Mouse (Mus musculus) hindbrain, embryonic 15.5 days (tissue): ENCODE measurements around the gene Gramd4. TPM values are rescaled to one million over a fixed set of nuclear protein-coding genes. Genes with fewer than 3 reads are reported as not detected.
A peak's percentile ranks its signal among the peaks of the same experiment; 100 is the strongest.

Source experiments
- ATAC-seq: fragments of 200-750 bp; cut with Nextera tagmentation; 2 replicates; pipeline ENCODE4 v1.8.0; 2017; ENCODE audit warnings: low read depth, moderate number of reproducible peaks, moderate TSS enrichment; ENCODE audit not compliant: low FRiP score
- H3K27ac ChIP-seq: fragments of 300-500 bp; sonication (generic); replicated peaks from 2 replicates; pipeline ENCODE4 v1.5.1; 2015; ENCODE audit warnings: mild to moderate bottlenecking, inconsistent platforms
- H3K27me3 ChIP-seq: fragments of 300-500 bp; sonication (generic); 2 replicates; pipeline ENCODE4 v1.6.1; 2015; ENCODE audit warnings: control low read depth, inconsistent platforms
- H3K36me3 ChIP-seq: fragments of 300-500 bp; sonication (generic); 2 replicates; pipeline ENCODE4 v1.6.1; 2015; ENCODE audit warnings: control low read depth, inconsistent platforms
- H3K4me1 ChIP-seq: fragments of 300-500 bp; sonication (generic); replicated peaks from 2 replicates; pipeline ENCODE4 v1.6.1; 2015; ENCODE audit warnings: control low read depth, inconsistent platforms
- H3K4me2 ChIP-seq: fragments of 300-500 bp; sonication (generic); 2 replicates; pipeline ENCODE4 v1.6.1; 2015; ENCODE audit warnings: moderate library complexity, mild to moderate bottlenecking, inconsistent platforms
- H3K4me3 ChIP-seq: fragments of 300-500 bp; sonication (generic); 2 replicates; pipeline ENCODE4 v1.5.1; 2015; ENCODE audit warnings: mild to moderate bottlenecking, inconsistent platforms
- H3K9ac ChIP-seq: fragments of 300-500 bp; sonication (generic); 2 replicates; pipeline ENCODE4 v1.6.1; 2015; ENCODE audit warnings: inconsistent platforms
- H3K9me3 ChIP-seq: fragments of 300-500 bp; sonication (generic); 2 replicates; pipeline ENCODE4 v1.6.1; 2016; ENCODE audit warnings: control low read depth, inconsistent platforms
- WGBS: fragments of 180-500 bp; shearing (Covaris S2); methylation state at CpG from one replicate; pipeline ENCODE4 v1.1.7; 2015; 5-methylcytosine and 5-hydroxymethylcytosine counted together
- polyA plus RNA-seq: library from polyadenylated mRNA; unstranded; fragments of >200 nt; fragmentation: Nextera tagmentation; extraction: Ambion mirVana; gene quantifications from 2 replicates; pipeline ENCODE4 v1.2.1, GENCODE M21; 2015

The Gramd4 gene
- polyA plus RNA-seq, 1 experiment from 2014 or later: 33.4 TPM

- H3K4me2 ChIP-seq: peak overlapping the region; percentile 2; the same call in 1 of the 2 replicates
- peak overlapping the region; percentile 84 for H3K27ac ChIP-seq
- WGBS: 9% methylated on average over 10 of the region's 10 CpGs
- H3K9ac ChIP-seq: no peak overlapping the region
- H3K36me3 ChIP-seq: no peaks in the 10 kb centered on the region
- H3K4me3 ChIP-seq: no peak overlapping the region
- no peaks in the 10 kb centered on the region for H3K9me3 ChIP-seq
- H3K4me1 ChIP-seq: peaks cover 66% of the 10 kb centered on the region
- H3K27me3 ChIP-seq: no peaks in the 10 kb centered on the region
- peak; percentile 63 for ATAC-seq
Observed at GRCm38 (mm10) chr15:86112707-86113341, 55.3 kb downstream of the Gramd4 start.

- H3K4me3 ChIP-seq: no peak overlapping the region
- H3K27me3 ChIP-seq: no peaks in the 10 kb centered on the region
- peak; percentile 20; the same call in 1 of the 2 replicates for ATAC-seq
- no peaks in the 10 kb centered on the region for H3K9me3 ChIP-seq
- WGBS: 8% methylated on average over 9 of the region's 9 CpGs
- no peak overlapping the region for H3K9ac ChIP-seq
- H3K27ac ChIP-seq: peak overlapping the region; percentile 84
- H3K4me2 ChIP-seq: peak overlapping the region; percentile 2; the same call in 1 of the 2 replicates
- H3K36me3 ChIP-seq: peaks cover under 1% of the 10 kb centered on the region; the same call in 1 of the 2 replicates
- peaks cover 67% of the 10 kb centered on the region for H3K4me1 ChIP-seq
Observed at GRCm38 (mm10) chr15:86113342-86113710, 55.8 kb downstream of the Gramd4 start.

- H3K27ac ChIP-seq: no peak overlapping the region
- no peaks in the 10 kb centered on the region for H3K9me3 ChIP-seq
- no peaks in the 10 kb centered on the region for H3K27me3 ChIP-seq
- no peak overlapping the region for H3K9ac ChIP-seq
- WGBS: 74% methylated on average over 5 of the region's 5 CpGs
- peaks cover 43% of the 10 kb centered on the region for H3K4me1 ChIP-seq
- no peak for ATAC-seq
- H3K36me3 ChIP-seq: peaks cover 19% of the 10 kb centered on the region
- H3K4me3 ChIP-seq: no peak overlapping the region
- no peak overlapping the region for H3K4me2 ChIP-seq
Observed at GRCm38 (mm10) chr15:86116421-86116820, 58.9 kb downstream of the Gramd4 start.

GRCm38 (mm10) chr15:86117115-86118100, 59.9 kb downstream of the Gramd4 start:
- WGBS: 59% methylated on average over 15 of the region's 15 CpGs
- H3K9me3 ChIP-seq: no peaks in the 10 kb centered on the region
- H3K27ac ChIP-seq: no peak overlapping the region
- no peak overlapping the region for H3K4me3 ChIP-seq
- H3K4me2 ChIP-seq: no peak overlapping the region
- no peaks in the 10 kb centered on the region for H3K27me3 ChIP-seq
- no peak for ATAC-seq
- peaks cover 39% of the 10 kb centered on the region for H3K4me1 ChIP-seq
- H3K36me3 ChIP-seq: peaks cover 27% of the 10 kb centered on the region
- H3K9ac ChIP-seq: no peak overlapping the region

- 90% methylated on average over 7 of the region's 7 CpGs for WGBS
- H3K36me3 ChIP-seq: peaks cover 34% of the 10 kb centered on the region
Observed at GRCm38 (mm10) chr15:86119186-86119585, 61.7 kb downstream of the Gramd4 start.

DNA sequence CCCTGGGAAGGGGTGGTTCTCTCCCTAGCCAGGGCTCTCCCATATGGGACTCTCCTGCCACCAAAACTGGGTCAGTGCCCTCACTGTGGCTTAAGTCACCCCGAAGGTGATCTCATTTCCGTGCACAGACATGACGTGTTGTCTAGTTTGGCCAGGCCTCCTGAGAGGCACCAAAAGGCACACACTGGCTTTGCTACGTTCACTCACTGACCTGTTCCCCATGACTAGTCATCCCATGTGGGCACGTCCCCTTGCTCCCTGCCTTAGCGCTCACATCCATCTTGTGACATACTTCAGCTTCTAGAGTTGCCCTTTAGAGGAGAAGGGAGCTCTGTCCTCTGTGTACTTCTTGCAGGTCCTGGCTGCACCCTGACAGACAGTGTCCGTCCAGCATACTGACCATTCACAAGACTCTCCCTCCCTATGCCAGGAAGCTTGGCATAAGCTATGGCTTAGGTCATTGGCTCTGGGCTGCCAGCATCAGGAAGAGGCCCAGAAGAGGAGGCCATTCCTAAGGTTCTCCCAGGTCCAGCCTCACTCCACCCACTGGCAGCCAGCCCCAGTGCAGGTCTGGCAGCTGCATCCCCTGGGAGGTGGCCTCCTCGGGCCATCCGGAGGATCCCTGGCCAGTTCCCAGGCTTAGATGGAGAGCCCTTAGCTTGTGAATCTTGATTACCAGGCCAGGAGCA, 64.9 kb downstream of the Gramd4 start:
- Histone ChIP-seq H3K9ac (no peak overlapping the region), H3K4me3 (no peak overlapping the region), H3K4me2 (no peak overlapping the region), H3K9me3 (no peaks in the 10 kb centered on the region), H3K36me3 (peaks cover 51% of the 10 kb centered on the region), H3K27ac (no peak overlapping the region), H3K4me1 (peaks cover 9% of the 10 kb centered on the region; the same call in 1 of the 2 replicates), H3K27me3 (no peaks in the 10 kb centered on the region)
- ATAC-seq: no peak
- WGBS: 89% methylated on average over 9 of the region's 9 CpGs

More at GRCm38 (mm10) chr15:86119186-86119585, 61.7 kb downstream of the Gramd4 start:
- Histone ChIP-seq H3K4me1 (peaks cover 21% of the 10 kb centered on the region), H3K4me3 (no peak overlapping the region), H3K9ac (no peak overlapping the region), H3K27ac (no peak overlapping the region), H3K9me3 (no peaks in the 10 kb centered on the region), H3K27me3 (no peaks in the 10 kb centered on the region), H3K4me2 (no peak overlapping the region)
- ATAC-seq: no peak

GRCm38 (mm10) chr15:86123409-86123808, 65.9 kb downstream of the Gramd4 start:
- Histone ChIP-seq H3K4me3 (no peak overlapping the region), H3K4me1 (no peaks in the 10 kb centered on the region), H3K9me3 (no peaks in the 10 kb centered on the region), H3K4me2 (no peak overlapping the region), H3K36me3 (peaks cover 60% of the 10 kb centered on the region), H3K27me3 (no peaks in the 10 kb centered on the region), H3K27ac (no peak overlapping the region), H3K9ac (no peak overlapping the region)
- no peak for ATAC-seq
- 88% methylated on average over 4 of the region's 4 CpGs for WGBS

GRCm38 (mm10) chr15:86124359-86124758, 66.9 kb downstream of the Gramd4 start:
- Histone ChIP-seq H3K4me3 (no peak overlapping the region), H3K9ac (no peak overlapping the region), H3K27me3 (no peaks in the 10 kb centered on the region), H3K36me3 (peaks cover 64% of the 10 kb centered on the region), H3K4me1 (no peaks in the 10 kb centered on the region), H3K9me3 (no peaks in the 10 kb centered on the region), H3K4me2 (no peak overlapping the region), H3K27ac (no peak overlapping the region)
- ATAC-seq: no peak
- WGBS: 50% methylated on average over 1 of the region's 1 CpGs

DNA sequence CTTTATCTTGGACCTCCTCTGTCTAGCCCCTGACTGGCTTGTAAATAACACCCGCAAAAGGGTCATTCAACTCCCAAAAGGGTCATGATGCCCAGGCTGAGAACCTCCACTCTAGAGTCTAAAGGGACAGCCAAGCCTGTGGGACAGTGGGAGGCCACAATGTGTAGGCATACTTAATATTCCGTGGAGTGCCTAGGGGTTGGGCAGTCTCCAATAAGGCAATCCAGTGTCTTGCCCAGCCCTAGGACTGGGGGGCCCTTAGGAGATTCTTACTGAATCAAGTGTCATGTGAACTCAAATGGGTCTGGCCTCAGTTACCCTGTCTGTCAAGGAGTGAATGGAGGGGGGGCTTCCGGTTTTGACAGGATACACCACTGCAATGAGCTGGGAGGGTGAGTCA, 71.5 kb downstream of the Gramd4 start:
- Histone ChIP-seq H3K4me2 (no peak overlapping the region), H3K27ac (peak overlapping the region; percentile 19; the same call in 1 of the 2 replicates), H3K9ac (no peak overlapping the region), H3K4me1 (no peaks in the 10 kb centered on the region), H3K36me3 (peaks cover 72% of the 10 kb centered on the region), H3K4me3 (no peak overlapping the region), H3K9me3 (no peaks in the 10 kb centered on the region), H3K27me3 (no peaks in the 10 kb centered on the region)
- peak; percentile 57 for ATAC-seq
- WGBS: 68% methylated on average over 3 of the region's 3 CpGs

GRCm38 (mm10) chr15:86130657-86131056, 73.2 kb downstream of the Gramd4 start:
- ATAC-seq: no peak
- Histone ChIP-seq H3K27ac (no peak overlapping the region), H3K9me3 (no peaks in the 10 kb centered on the region), H3K4me3 (no peak overlapping the region), H3K4me1 (peaks cover 8% of the 10 kb centered on the region), H3K36me3 (peaks cover 73% of the 10 kb centered on the region), H3K27me3 (no peaks in the 10 kb centered on the region), H3K9ac (no peak overlapping the region), H3K4me2 (no peak overlapping the region)
- WGBS: 93% methylated on average over 10 of the region's 10 CpGs

- H3K27ac ChIP-seq: peak overlapping the region; percentile 63
- no peaks in the 10 kb centered on the region for H3K27me3 ChIP-seq
- H3K4me3 ChIP-seq: no peak overlapping the region
- peaks cover 47% of the 10 kb centered on the region for H3K36me3 ChIP-seq
- H3K9me3 ChIP-seq: no peaks in the 10 kb centered on the region
- 33% methylated on average over 18 of the region's 18 CpGs for WGBS
- peak; percentile 61 for ATAC-seq
- H3K4me2 ChIP-seq: no peak overlapping the region
- H3K4me1 ChIP-seq: peaks cover 8% of the 10 kb centered on the region
- no peak overlapping the region for H3K9ac ChIP-seq
Observed at GRCm38 (mm10) chr15:86134941-86135783, 77.7 kb downstream of the Gramd4 start.
